Mouse (Mus musculus): ENCODE measurements at regions not wholly inside any gene's neighbourhood (a gene's known extent, or its start where the extent isn't known, plus 50 kb on each side); places are given as distances from the start of the nearest gene placed in this dataset.

- Histone ChIP-seq H3K36me3 (ENCODE audit: control insufficient read depth, insufficient read depth, low read length) (no peaks in the 10 kb centered on the region), H3K27ac (ENCODE audit: insufficient read depth, low read length) (peak overlapping the region; percentile 20; the same call in 1 of the 2 replicates)
- TF ChIP-seq CTCF (IDR thresholded peaks at IDR 0.05; ENCODE audit: extremely low read depth, insufficient read depth, insufficient read length, insufficient replicate concordance) (no peak), POLR2A (IDR thresholded peaks at IDR 0.05; ENCODE audit: low read depth, low read length) (no peak)
Measured at GRCm38 (mm10) chr4:53915326-53915725, 89.5 kb downstream of the Tmem38b start.

GRCm38 (mm10) chr4:53919188-53919587 is 93.3 kb downstream of the Tmem38b start:
- Histone ChIP-seq H3K27me3 (ENCODE audit: control insufficient read depth, insufficient read depth, low read length) (no peaks in the 10 kb centered on the region), H3K4me3 (ENCODE audit: extremely low read depth, insufficient read depth, insufficient read length) (no peak overlapping the region), H3K36me3 (ENCODE audit: control insufficient read depth, insufficient read depth, low read length) (no peaks in the 10 kb centered on the region), H3K4me1 (ENCODE audit: control insufficient read depth, insufficient read depth, insufficient read length) (peaks cover 16% of the 10 kb centered on the region; the same call in 1 of the 2 replicates), H3K27ac (ENCODE audit: insufficient read depth, low read length) (no peak overlapping the region)
- TF ChIP-seq CTCF (IDR thresholded peaks at IDR 0.05; ENCODE audit: extremely low read depth, insufficient read depth, insufficient read length, insufficient replicate concordance) (peak; percentile 58; the same call in 1 of the 2 replicates), POLR2A (IDR thresholded peaks at IDR 0.05; ENCODE audit: low read depth, low read length) (no peak)
- peak in 1 of 2 experiments; percentile 56 for DNase-seq (ENCODE audit: low read depth in 1 of 2, low spot score in 2 of 2)

More at GRCm38 (mm10) chr4:53915326-53915725, 89.5 kb downstream of the Tmem38b start:
- no peaks in the 10 kb centered on the region for H3K27me3 ChIP-seq (ENCODE audit: control insufficient read depth, insufficient read depth, low read length)
- peak; percentile 30 to 36 for DNase-seq (ENCODE audit: low read depth in 1 of 2, low spot score in 2 of 2)
- peaks cover 14% of the 10 kb centered on the region; the same call in 1 of the 2 replicates for H3K4me1 ChIP-seq (ENCODE audit: control insufficient read depth, insufficient read depth, insufficient read length)
- no peak overlapping the region for H3K4me3 ChIP-seq (ENCODE audit: extremely low read depth, insufficient read depth, insufficient read length)

- WGBS, result 3% methylated on average over 2 of the region's 2 CpGs
Measured at GRCm38 (mm10) chr4:53920587-53920986, 94.7 kb downstream of the Tmem38b start.

GRCm38 (mm10) chr4:53931068-53931467 is 105.2 kb downstream of the Tmem38b start:
- no peak for TF ChIP-seq POLR2A (IDR thresholded peaks at IDR 0.05; ENCODE audit: low read depth, low read length)
- TF ChIP-seq CTCF (IDR thresholded peaks at IDR 0.05; ENCODE audit: extremely low read depth, insufficient read depth, insufficient read length, insufficient replicate concordance), result no peak
- Histone ChIP-seq H3K27ac (ENCODE audit: insufficient read depth, low read length) (no peak overlapping the region), H3K4me1 (ENCODE audit: control insufficient read depth, insufficient read depth, insufficient read length) (no peaks in the 10 kb centered on the region), H3K36me3 (ENCODE audit: control insufficient read depth, insufficient read depth, low read length) (no peaks in the 10 kb centered on the region), H3K27me3 (ENCODE audit: control insufficient read depth, insufficient read depth, low read length) (no peaks in the 10 kb centered on the region), H3K4me3 (ENCODE audit: extremely low read depth, insufficient read depth, insufficient read length) (no peak overlapping the region)
- WGBS, result 92% methylated on average over 3 of the region's 3 CpGs
- DNase-seq (ENCODE audit: low read depth in 1 of 2, low spot score in 2 of 2), result no peak

More at GRCm38 (mm10) chr4:53920587-53920986, 94.7 kb downstream of the Tmem38b start:
- H3K27ac ChIP-seq (ENCODE audit: insufficient read depth, low read length), result no peak overlapping the region
- no peaks in the 10 kb centered on the region for H3K27me3 ChIP-seq (ENCODE audit: control insufficient read depth, insufficient read depth, low read length)
- no peak overlapping the region for H3K4me3 ChIP-seq (ENCODE audit: extremely low read depth, insufficient read depth, insufficient read length)
- no peaks in the 10 kb centered on the region for H3K36me3 ChIP-seq (ENCODE audit: control insufficient read depth, insufficient read depth, low read length)
- peaks cover 10% of the 10 kb centered on the region; the same call in 1 of the 2 replicates for H3K4me1 ChIP-seq (ENCODE audit: control insufficient read depth, insufficient read depth, insufficient read length)
- peak in 1 of 2 experiments; percentile 16 for DNase-seq (ENCODE audit: low read depth in 1 of 2, low spot score in 2 of 2)
- TF ChIP-seq POLR2A (IDR thresholded peaks at IDR 0.05; ENCODE audit: low read depth, low read length) (no peak), CTCF (IDR thresholded peaks at IDR 0.05; ENCODE audit: extremely low read depth, insufficient read depth, insufficient read length, insufficient replicate concordance) (no peak)

- H3K4me1 ChIP-seq (ENCODE audit: control insufficient read depth, insufficient read depth, insufficient read length), result no peaks in the 10 kb centered on the region
- H3K4me3 ChIP-seq (ENCODE audit: extremely low read depth, insufficient read depth, insufficient read length), result no peak overlapping the region
- H3K27ac ChIP-seq (ENCODE audit: insufficient read depth, low read length), result no peak overlapping the region
- no peak for DNase-seq (ENCODE audit: low read depth in 1 of 2, low spot score in 2 of 2)
- H3K36me3 ChIP-seq (ENCODE audit: control insufficient read depth, insufficient read depth, low read length), result no peaks in the 10 kb centered on the region
- TF ChIP-seq POLR2A (IDR thresholded peaks at IDR 0.05; ENCODE audit: low read depth, low read length) (no peak), CTCF (IDR thresholded peaks at IDR 0.05; ENCODE audit: extremely low read depth, insufficient read depth, insufficient read length, insufficient replicate concordance) (peak; percentile 85)
- WGBS, result 4% methylated on average over 10 of the region's 10 CpGs
- no peaks in the 10 kb centered on the region for H3K27me3 ChIP-seq (ENCODE audit: control insufficient read depth, insufficient read depth, low read length)
Measured at GRCm38 (mm10) chr4:53931499-53931898, 105.7 kb downstream of the Tmem38b start.

GRCm38 (mm10) chr4:53935306-53935705 is 109.5 kb downstream of the Tmem38b start:
- Histone ChIP-seq H3K4me1 (ENCODE audit: control insufficient read depth, insufficient read depth, insufficient read length) (no peaks in the 10 kb centered on the region), H3K36me3 (ENCODE audit: control insufficient read depth, insufficient read depth, low read length) (no peaks in the 10 kb centered on the region), H3K27ac (ENCODE audit: insufficient read depth, low read length) (no peak overlapping the region), H3K27me3 (ENCODE audit: control insufficient read depth, insufficient read depth, low read length) (no peaks in the 10 kb centered on the region), H3K4me3 (ENCODE audit: extremely low read depth, insufficient read depth, insufficient read length) (no peak overlapping the region)
- WGBS, result 14% methylated on average over 5 of the region's 5 CpGs
- DNase-seq (ENCODE audit: low read depth in 1 of 2, low spot score in 2 of 2), result no peak
- no peak for TF ChIP-seq POLR2A (IDR thresholded peaks at IDR 0.05; ENCODE audit: low read depth, low read length)
- TF ChIP-seq CTCF (IDR thresholded peaks at IDR 0.05; ENCODE audit: extremely low read depth, insufficient read depth, insufficient read length, insufficient replicate concordance), result no peak

GRCm38 (mm10) chr4:53948736-53949135 is 122.9 kb downstream of the Tmem38b start:
- Histone ChIP-seq H3K27me3 (ENCODE audit: control insufficient read depth, insufficient read depth, low read length) (no peaks in the 10 kb centered on the region), H3K4me1 (ENCODE audit: control insufficient read depth, insufficient read depth, insufficient read length) (no peaks in the 10 kb centered on the region), H3K36me3 (ENCODE audit: control insufficient read depth, insufficient read depth, low read length) (no peaks in the 10 kb centered on the region), H3K27ac (ENCODE audit: insufficient read depth, low read length) (no peak overlapping the region), H3K4me3 (ENCODE audit: extremely low read depth, insufficient read depth, insufficient read length) (no peak overlapping the region)
- 84% methylated on average over 7 of the region's 7 CpGs for WGBS
- TF ChIP-seq POLR2A (IDR thresholded peaks at IDR 0.05; ENCODE audit: low read depth, low read length), result no peak
- no peak for TF ChIP-seq CTCF (IDR thresholded peaks at IDR 0.05; ENCODE audit: extremely low read depth, insufficient read depth, insufficient read length, insufficient replicate concordance)
- DNase-seq (ENCODE audit: low read depth in 1 of 2, low spot score in 2 of 2), result no peak

Measured in spleen, adult 2 months (tissue).